Mouse (Mus musculus): ENCODE measurements around the gene Fbln2.
"Not testable (repeated sequence)": the region's sequence is repeated elsewhere in the genome, so short reads cannot be mapped to it uniquely, and the experiment has no call there.

Gene Fbln2

DNA sequence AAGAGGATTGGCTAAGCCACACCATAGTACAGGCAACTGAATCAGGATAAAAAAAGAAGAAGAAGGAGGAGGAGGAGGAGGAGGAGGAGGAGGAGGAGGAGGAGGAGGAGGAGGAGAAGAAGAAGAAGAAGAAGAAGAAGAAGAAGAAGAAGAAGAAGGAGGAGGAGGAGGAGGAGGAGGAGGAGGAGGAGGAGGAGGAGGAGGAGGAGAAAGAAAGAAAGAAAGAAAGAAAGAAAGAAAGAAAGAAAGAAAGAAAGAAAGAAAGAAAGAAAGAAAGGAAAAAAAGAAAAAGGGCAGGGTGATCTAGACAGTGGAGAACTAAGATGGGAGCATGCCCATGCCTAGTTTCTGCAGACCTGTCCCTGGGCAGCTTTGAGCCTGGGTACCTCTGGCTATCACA lies at the start of gene Fbln2:
TSS of gene Fbln2 (plus strand) at position 301 of the 400 bp plus-strand sequence.
- DNase-seq (ENCODE audit: low read depth) = not testable (repeated sequence)

DNA sequence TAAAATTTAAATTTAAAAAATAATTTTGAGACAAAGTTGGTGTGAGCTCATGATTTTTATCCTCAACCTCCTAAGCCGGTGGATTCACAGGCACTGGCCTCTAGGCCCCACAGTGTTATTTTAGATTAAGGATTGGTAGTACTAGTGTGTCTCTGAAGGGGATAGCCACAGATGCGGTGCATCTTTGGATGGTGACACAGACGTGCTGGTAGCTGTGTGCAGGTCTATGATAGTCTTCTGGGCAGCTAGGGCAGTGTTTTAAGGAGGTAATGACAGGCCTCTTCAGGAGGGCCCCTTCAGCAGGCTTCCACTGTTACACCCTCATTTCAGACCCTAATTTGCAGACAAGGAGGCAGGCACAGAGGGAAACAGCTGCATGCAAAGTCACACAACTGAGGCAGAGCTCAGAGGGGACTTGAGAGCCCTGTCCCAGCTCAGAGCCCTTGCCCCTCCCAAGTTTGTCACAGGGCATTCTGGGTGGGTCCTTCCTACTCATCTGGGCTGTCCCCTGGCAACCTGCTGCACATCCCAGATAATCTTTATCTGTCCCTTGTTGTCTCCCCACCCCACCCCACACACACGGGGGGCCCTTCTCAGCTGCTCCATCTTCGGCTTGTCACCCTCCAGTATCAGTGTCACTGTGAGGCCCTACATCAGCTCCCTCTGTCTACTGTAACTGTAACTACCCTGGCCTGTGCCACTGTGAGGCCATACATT lies 48.9 kb upstream of the Fbln2 start:
- peak; percentile 88 for DNase-seq (ENCODE audit: low read depth)

DNA sequence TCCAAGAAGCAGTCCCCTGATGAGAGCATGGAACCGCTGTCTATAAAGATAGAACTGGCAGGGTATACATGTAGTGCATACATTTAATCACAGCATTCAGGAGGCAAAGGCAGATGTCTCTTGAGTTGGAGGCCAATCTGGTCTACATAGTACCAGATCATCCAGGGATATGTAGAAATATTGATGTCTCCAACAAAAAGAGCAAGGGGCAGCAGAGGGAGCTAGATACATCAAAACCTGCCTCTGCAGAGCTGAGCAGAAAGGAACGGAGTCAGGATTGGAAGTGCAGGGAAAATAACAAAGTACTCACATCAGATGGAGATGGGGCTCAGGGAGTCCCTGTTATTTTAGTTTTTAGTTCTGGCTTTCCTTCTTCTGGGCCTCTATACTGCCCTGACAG lies 47.7 kb upstream of the Fbln2 start:
- DNase-seq (ENCODE audit: low read depth) = no peak

DNA sequence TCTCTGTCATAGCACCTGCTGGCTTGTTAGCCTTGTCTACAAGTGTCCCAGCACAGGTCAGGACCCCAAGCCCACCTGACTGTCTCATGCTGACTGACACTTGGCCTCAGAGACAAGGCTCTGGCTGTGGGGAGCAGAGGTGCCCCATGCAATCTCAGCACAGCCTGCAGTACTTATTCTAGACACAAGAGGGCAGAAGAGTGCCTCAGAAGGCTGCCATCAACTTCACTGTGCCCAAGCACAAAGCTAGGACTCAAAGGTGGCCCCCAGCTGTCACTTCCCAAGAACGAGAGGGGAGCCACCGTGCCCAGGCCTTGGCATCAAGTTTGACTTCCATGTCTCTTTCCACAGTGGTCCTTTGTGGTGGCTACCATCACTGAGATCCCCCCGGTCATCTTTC lies 47.0 kb upstream of the Fbln2 start:
- peak; percentile 73 for DNase-seq (ENCODE audit: low read depth)

DNA sequence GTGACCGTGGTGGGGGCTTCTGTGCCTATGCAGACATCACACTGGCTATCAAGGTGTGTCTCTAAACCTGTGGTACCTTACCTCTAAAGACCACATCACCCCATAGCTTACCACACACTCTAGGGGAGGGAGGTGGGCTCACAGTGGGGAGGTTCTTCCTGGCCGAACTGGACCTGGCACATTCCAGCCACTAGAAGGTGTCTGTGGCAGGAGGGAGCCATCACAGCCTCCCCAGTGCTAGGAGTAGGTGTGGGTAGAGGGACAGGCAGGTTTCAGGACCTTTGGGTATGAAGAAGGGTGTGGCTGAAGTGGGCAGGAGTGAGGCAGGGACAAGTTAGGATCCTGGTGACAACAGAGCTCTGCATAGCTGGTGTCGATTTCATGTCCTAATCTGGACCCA lies 44.4 kb upstream of the Fbln2 start:
- no peak for DNase-seq (ENCODE audit: low read depth)

DNA sequence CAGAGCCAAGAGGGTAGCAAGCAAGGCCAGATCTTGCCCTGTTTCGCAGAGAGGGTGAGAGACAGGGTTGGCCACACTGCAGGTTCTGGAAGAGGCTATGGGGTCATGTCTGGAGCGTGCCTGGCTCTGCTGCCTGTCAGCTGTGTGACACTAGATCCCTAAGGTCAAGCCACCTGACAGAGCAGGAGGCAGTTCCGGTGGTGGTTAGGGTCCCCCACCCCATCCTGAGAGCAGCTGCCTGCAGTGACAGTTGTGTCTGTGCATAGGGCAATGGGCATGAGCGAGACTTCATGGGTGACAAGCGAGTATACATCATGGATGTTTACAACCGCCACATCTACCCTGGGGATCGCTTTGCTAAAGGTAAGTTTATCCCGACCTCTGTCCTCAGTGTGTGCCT lies 43.1 kb upstream of the Fbln2 start:
- no peak for DNase-seq (ENCODE audit: low read depth)

DNA sequence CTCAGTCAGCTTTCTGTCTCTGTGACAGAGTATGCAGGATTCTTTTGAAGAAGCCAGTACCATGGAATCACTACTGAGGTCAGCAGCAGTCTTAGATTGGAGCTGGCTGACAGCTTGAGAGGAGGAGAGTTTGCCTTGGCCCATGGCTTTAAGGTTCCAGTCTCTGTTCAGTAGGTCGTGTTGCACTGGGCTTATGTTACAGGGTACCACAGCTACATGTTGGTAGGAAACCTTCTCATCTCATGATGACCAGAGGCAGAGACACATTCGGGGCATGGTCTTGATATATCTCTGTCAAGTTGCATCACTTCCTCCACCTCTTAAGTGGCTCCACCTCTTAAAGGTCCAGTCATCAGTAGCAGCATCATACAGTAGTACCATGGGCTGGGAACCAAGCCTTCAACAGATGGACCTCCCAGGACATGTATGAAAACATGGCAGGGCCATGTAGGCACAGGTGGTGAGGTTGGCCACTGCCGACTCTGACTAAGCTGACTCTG lies 40.8 kb upstream of the Fbln2 start:
- DNase-seq (ENCODE audit: low read depth) = no peak

DNA sequence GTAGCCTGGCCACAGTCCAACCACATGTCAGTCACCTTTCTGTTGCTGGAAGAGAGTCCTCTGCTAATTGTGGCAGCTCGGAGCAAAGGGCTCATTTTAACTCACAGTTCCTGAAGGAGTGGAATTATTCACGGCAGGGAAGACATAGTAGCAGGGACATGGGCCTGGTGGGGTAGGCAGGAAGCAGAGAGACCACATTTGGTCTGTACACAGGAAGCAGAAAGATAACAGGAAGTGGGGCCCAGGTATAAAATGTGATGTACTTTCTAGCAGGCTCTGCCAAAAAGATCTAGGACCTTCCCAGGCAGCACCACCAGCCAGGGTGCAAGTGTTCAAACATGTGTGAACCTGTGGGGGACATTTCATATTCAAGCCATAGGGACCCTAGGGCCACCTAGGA lies 39.9 kb upstream of the Fbln2 start:
- DNase-seq (ENCODE audit: low read depth) = no peak

DNA sequence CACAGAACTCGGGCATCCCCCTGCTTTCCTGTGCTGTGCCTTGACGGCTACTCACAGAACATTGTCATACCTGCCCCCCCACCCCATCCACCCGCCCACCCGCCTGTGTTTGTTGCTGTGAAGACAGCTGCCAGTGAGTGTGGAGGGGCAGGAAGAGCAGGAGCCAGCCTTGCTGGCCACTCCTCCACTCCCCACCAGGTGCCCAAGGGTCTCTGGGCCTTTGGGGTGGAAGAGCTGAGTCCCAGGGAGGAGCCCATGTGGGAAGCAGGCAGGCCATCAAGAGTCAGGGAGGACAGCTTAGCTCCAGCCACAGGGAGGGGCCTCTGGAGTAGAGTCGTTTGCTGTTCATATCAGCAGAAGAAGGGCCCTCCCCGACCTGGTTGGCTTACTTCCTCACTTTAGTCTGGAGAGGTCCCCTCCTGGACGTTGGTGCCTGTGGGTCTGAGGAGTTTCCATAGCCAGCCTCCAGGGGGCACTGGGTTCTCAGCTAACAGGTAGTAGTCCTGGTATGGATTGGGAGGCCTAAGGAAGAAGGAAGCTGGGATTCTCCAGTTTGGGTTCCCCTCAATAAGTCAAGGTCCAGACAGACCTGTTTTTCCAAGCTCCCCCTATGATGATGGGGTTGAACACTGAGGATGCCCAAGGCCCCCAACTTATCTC lies 38.9 kb upstream of the Fbln2 start:
- no peak for DNase-seq (ENCODE audit: low read depth)

DNA sequence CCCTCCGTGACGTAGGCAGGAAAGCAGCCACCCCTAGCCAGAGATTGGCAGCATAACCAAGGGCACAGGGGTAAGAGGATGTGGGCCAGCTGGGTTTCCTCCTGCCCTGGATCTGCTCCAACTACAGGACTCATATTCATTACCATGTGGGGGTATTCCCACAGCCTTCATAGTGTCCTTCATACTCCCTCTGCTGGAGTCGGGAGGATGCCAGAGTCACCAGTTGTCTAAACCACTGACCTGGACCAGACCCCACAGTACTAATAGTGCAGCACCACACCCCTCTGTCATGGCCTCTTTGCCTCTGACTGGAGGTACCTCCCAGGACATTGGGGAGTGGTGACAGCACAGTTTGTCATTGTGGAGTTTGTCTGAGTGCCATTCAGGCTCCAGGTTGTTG lies 38.0 kb upstream of the Fbln2 start:
- no peak for DNase-seq (ENCODE audit: low read depth)

DNA sequence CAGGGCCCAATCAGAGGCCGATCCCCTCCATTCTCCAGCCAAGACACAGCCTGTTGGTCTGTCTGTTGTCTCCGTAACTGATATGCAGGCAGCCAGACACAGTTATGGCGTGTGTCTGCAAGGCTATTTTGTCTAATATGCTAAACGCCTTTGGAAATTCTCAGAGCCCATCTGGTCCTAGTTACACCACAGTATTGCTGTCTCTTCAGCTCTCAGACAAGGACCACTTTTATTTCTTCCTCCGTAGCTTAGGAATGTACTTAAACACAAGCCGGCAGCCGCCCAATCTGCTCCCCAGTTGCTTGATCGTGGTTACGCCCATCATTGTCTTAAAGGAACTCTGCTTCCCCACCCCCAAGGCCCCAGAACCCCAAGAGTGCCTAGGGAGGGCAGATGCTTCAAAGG lies 31.5 kb upstream of the Fbln2 start:
- DNase-seq (ENCODE audit: low read depth) = no peak

DNA sequence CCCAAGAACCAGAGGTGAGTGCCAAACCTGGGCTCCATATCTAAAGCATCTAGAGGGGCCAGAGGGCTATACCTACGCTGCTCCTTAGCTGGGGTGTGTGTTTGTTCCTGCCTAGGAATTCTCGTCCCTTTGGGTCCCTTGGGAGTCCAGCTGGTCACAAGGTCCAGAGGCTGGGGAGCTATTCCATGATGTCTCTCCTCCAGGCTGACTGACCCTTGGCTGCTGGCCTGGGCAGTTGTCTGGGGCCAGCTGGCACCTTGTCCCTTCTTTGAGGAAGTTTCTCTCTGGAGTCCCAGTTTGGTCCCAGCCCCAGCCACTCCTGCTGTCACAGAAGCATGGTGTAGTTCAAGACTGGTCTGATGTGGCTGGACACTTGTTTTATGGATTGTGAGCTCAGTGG lies 30.9 kb upstream of the Fbln2 start:
- no peak for DNase-seq (ENCODE audit: low read depth)

DNA sequence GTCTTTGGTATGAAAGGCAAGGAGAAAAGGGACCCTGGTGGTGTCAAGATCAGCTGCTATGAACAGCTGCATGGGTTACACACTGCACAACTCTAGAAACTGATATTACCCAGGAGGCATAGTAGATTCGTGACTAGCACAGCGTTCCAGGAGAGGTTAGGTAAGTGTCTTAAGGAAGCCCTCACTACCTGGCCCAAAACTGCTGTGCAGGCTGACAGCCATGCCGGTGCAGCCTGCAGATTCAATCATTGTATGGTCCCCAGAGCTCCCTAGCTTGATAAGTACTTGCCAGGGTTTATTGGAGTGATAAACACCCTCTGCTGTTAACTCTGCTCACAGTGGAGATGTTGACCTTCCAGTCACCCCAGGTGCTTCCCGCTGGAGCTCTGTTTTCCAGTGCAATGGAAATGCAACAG lies 30.2 kb upstream of the Fbln2 start:
- DNase-seq (ENCODE audit: low read depth) = no peak

DNA sequence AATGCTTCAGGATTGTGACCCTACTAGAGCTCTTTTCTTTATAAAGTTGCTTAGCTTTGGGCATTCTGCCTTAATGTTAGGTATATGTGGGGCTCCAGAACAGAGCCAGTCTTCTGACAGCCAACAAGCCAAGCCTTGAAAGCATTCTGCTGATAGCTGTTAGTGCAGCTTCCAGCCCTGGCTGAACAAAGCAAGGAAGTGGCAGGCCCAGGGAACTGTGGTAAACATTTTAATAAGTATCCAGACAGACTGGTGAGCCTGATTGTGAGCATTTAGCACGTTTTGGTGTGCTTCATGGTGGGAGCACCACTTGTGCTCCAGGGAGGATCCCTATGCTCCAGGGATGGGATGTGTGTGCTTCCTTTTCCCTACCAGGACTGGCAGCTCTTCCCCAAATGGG lies 29.2 kb upstream of the Fbln2 start:
- no peak for DNase-seq (ENCODE audit: low read depth)

DNA sequence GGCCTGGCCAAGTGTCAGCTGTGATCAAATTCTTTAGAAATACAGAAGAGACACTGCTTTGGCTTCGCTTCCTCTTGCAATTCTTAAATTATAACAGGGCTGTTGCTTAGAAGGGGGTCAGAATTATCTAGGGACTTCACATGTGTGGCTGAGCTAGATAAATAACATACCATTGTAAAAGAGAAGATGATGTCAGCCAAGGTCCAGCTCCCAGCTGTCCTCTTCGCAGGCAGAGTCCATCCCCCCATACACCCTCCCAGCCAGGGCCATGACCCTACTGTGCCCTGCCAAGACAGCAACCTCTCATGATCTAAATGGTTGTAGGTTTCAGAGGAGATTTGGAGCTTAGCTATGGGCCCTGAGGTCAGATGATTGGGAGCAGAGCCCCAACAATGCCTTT lies 28.3 kb upstream of the Fbln2 start:
- DNase-seq (ENCODE audit: low read depth) = no peak

DNA sequence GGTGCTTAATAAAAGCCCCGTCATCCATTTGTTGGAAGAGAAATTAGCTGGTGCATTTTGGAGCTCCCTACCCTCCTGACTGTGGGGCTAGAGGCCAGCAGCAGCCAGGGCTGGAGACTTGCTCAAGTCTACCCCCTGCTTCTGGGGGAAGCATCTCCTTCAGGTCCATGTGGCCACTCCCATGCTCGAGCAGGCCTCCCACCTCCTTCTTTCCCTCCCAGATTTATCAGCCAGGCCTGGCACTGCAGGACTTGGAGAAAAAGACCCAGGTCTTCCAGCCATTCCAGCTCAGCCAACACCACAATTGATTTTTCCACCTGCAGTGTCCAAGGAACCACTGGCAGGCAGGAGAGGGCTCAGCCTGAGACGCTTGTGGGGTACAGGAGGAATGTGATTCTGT lies 27.5 kb upstream of the Fbln2 start:
- no peak for DNase-seq (ENCODE audit: low read depth)

DNA sequence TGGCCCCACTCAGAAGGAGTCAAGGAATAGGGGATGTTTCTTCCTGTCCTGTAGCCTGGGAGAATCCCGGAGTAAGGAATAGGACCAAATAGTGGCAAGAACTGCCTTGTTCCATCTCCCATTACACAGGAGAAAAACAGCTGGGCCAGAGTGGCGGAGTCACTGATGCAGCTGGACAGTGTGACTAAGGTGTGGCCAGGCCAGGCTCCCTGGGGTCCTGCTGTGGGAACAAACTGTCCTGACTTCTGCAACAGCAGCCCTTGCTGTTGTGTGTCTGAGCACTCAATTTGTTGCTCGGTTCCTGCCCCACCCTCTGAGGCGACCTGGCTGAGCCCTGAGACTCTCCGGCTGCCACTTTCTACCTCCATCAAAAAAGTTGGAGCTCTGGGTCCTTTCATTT lies 26.8 kb upstream of the Fbln2 start:
- no peak for DNase-seq (ENCODE audit: low read depth)

DNA sequence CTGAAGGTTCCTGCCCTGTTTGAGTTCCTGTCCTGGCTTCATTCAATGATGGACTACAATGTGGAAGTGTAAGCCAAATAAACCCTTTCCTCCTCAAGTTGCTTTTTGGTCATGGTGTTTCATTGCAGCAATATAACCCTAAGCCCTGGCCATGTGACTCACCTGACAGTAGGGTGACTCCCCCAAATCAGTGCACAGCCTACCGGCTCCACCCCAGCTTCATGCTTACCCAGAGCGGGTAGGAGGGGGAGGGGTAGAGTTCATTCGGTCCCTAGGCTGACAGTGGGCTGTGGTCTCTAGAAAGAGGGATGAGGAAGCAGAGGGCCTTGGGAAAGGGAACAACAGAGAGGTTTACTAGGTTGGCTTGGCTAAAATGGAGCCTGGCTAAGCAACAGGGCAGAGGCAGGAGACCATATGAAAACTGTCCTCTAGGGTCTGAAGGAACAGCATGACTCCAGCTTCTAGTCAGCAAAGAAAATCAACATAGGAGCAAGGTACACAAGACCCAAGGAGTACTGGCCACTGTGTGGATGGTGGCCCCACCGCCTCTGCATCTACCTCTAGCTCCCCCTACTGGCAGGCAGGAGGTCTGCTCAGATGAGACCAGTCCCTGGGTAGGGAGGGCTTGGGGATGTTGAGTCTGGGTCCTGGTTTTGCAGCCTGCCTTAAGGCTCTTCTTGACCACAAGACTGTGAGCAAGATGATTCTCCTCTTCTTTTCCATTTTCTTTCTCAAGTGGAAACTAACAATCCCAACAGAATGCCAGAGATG lies 25.9 kb upstream of the Fbln2 start:
- DNase-seq (ENCODE audit: low read depth) = no peak

DNA sequence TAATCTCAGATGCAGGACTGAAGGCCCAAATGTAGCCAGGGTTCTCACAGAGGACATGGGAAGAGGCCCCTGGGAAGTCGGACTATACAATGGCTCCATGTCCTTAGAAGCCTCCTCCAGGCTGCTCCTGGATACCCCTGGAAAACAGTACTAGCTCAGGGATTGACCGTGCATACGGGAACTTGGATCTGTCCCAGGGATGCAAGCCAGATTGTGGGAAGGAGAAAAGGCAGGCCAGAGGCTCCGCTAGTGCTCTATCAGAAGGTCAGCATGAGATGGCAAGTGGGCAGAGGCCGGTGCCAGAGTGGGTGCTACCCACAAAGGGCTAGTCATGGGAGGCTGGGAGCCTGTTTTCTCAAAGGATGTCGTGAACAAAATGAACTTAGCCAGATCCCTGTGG lies 25.3 kb upstream of the Fbln2 start:
- DNase-seq (ENCODE audit: low read depth) = no peak

DNA sequence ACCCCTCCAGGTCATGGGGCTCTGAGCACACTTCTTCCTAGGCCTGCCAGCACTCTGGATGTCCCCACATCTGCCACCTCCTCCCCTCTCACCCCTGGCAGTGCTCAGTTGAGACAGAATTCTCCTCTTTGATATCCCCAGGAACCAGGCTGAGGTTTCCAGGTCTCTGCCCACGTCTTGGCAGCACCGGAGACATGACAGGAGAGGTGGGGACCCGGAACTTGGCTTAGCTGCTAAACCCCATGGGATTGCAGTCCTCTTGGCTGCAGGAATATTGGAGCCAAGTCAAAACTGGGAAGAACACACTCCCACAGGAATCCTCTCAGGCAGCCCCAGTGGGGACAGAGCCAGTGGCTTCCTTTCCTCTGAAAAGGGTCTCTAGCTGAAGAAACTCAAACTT lies 24.4 kb upstream of the Fbln2 start:
- DNase-seq (ENCODE audit: low read depth) = no peak

DNA sequence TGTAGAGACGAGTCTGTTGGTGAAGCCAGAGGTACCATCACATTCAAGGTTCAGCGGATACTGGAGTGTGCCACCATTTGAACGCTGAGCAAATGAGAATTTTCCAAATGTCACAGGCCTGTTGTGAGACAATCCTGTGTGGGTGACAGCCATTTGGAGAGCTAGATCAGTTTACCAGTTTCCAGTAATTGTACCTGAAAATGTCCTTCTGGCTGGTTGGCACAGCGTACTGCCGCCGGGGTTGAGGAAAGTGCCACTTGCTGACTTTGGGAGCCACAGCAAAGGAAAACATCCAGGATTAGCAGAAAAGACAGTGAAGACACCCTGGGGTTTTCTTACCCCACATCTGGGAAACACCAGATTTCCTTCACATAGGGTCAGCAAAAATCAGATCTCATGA lies 22.3 kb upstream of the Fbln2 start:
- DNase-seq (ENCODE audit: low read depth) = no peak

DNA sequence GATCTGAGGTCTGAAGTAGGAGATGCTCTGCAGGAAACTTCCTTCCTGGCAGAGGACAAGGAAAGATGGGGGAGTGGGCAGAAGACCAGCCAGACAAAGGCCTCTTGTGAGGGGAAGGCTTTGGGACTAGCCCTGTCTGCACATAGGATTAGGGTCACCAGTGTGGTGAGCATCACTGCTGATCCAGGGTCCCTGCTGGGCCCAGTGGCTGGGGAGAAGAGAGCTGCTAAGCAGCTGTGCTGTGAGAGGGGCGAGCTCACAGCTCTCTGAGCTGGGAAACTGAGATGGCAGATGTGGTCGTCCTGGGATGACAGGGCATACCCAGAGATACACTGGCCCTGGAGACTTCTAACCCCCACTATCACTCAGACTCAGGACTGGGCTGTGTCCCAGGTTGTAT lies 20.8 kb upstream of the Fbln2 start:
- no peak for DNase-seq (ENCODE audit: low read depth)

DNA sequence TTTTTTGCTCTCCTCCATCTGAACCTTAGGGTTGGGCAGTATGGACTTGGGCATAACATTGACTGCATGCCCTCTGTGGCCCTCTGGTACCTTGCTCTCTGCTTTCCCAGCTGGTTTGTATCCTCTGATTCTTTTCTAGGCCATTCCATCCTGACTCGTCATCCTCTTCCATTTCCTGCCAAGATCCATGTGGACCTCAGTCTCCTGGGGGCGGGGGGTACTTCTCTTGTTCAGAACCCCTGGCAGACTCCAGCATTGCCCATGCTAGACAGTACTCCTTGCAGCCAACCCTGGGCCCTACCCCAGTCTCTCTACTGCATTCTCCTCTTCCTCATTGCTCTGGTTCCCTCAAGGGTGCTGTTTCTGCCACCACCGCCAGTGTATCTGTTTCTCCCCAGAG lies 19.8 kb upstream of the Fbln2 start:
- DNase-seq (ENCODE audit: low read depth) = no peak
